Mouse (Mus musculus) testis, postnatal 10 days (tissue): ENCODE results near the gene Dkkl1.

Experiments used
- DNase-seq: peaks from one replicate; pipeline ENCODE4 v3.0.0; 2021; ENCODE audit warnings: low spot score

The Dkkl1 gene

DNA sequence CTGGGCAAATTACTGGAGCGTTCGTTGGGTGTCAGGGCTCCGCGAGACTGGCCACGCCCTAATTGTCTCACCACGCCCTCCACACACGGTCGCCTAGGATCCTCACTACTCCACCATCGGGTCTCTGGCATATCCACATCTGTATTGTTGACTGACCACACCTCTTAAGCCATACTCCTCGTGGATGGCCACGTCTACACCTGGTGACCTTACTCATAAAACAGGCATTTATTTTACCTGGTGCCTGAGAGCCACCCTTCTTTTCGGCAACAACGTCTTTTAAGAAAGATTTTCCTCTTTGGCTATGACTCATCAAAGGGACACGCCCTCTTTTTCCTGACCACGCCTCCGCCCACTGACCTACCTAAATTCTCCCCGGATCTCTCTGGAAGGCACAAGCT is at the start of gene Dkkl1:
Gene Dkkl1, minus strand, starts transcription at position 297 of the 401 bp plus-strand sequence.
- no peak for DNase-seq

DNA sequence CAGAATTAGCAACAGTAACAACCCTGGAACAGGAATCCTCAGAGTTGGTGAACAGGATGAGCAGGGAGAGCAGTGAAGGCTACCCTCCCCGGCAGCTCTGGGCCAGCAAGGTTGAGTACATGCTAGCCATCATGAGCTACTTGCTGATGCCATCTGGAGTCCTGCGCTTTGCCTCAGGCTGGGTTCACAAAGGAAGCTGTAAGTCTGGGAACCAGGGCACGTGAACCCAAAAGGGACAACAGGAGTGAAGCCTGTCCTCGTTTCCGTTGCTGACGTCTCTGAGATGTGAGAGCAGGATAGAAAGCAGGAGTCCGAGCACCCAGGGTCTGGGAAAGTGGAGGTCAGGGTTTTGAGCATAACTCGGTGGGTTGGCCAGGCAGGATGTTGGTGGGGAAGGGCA is 47.3 kb upstream of the Dkkl1 start:
- peak; percentile 33 for DNase-seq

DNA sequence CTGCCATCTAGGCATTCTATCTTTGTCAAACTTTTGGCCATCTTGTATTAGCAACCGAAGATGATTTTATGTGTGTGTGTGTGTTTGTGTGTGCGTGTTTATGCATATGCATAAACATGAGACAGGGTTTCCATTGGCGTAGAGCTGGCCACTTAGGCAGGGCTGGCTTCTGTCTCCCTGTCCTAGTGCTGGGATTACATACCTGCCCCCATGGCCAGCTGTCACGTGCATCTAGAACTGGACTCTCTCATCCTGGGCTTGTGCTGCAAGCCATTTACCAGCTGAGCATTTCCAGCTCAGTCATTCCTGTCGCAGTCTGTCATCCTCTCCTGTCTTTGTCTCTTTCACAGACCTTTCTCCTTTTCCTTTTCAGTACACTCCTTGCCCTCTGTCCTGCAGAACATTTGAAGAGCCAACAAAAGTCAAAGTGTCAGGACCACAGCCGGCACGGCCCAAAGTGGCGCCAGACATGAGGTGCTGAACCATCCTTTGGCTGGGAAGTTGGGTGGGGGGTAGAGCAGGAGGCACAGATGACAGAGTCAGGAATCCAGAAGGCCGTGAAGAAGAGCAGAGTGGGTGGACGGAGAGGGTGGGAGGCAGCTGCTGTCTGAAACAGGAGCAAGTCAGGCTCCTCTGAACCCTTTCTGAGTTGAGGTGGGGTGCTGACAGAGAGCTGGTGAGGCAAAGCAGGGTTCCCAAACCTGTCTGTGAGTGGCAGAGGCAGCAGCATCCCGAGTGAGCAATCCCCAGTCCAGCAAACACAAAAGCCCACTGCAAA is 45.3 kb upstream of the Dkkl1 start:
- peak; percentile 33 for DNase-seq

DNA sequence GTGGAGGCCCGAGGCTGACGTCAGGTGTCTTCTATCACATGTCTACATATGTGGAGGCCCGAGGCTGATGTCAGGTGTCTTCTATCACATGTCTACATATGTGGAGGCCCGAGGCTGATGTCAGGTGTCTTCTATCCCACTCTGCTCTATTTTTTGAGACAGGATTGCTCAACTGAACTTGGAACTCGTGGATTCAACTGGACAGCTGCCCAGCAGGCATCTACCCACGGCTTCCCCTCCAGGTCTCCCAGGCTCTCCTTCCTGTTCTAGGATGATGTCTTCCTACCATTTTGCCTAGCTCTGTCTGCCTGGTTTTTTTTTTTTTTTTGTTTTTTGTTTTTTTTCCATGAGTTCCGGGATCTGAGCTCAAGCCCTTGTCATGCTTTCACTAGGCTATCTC is 43.9 kb upstream of the Dkkl1 start:
- DNase-seq: peak; percentile 41

DNA sequence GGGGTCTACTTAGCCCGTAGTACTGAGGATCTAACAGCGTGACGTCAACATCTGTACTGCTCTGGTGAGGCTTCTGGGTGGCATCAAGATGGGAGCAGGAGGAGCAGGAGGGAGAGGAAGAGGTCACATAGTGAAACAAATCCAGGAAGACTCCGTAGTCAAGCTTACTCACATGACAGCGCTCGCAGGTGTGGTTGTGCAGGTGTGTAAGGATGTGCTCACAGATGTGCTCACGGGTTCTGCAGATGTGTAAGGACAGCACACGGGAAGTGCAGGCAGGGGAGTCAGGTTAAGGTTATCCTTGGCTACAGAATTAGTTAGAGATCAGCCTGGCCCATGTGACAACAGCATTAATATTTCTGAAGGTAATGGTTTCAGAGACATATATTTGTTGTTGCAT is 41.9 kb upstream of the Dkkl1 start:
- DNase-seq: peak; percentile 28

DNA sequence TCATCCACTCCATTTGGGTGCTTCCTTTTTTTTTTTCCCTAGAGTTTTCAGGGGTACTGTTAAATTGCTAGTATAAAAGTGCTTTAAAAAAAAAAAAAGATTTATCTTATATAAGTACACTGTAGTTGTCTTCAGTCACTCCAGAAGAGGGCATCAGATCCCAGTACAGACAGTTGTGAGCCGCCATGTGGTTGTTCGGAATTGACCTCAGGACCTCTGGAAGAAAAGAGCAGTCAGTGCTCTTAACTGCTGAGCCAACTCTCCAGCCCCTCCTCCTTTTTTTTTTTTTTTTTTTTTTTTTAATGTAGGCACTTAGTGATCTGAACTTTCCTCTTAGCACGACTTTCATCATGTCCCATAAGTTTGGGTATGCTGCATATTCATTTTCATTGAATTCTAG is 35.7 kb upstream of the Dkkl1 start:
- peak; percentile 21 for DNase-seq

DNA sequence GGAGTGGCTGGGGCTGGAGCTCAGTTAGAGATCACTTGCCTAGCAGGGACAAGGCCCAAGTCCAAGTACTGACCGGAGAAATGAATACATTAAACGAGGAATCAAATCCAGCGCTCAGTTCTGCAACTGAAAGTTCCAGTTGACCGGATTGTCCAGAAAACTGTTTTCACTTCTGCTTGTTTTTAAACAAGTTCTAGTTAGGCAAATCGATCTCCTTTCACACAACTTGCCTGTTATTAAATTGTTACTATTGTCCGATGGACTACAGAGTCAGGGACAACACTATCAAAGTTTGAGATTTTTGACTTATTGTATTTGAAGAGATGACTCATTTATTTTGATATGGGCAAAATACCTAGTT is 29.4 kb upstream of the Dkkl1 start:
- no peak for DNase-seq

DNA sequence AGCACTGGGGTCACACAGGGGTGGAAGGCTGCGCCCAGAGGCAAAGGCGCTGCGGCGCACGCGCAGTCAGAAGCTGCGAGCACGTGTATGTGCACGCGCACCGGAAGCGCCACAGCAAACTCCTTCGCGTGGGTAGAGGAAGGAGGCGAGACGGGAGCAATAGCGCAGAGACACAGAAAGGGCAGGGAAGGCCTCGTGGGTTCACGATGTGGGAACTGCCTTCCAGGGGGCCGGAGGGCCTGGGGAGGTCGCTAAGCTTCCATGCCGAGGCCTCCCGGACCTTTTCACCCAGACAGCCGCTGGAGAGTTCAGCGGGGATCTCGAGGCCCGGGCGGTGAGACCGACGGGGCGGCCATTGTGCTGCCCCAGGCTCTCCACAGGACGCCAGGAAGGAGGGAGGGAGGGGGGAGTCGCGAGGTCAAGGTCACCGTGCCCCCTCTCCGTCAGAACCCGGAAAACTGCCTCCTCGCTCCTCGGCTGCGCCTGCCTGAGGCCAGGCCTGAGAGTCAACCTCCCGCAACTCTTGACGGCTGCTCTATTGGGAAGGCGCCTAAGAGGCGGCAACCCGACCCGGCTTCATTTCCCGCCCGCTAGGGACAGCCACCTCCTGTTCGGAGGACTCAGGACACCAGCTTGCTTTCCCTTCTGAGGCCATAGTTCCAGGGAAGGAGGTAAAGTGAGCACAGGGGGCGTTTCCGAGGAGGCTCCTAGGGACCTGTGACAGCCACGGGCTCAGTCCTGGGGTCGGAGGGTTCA is 28.9 kb upstream of the Dkkl1 start, which contains the start of gene Slc6a16:
Gene Slc6a16, plus strand, starts transcription at position 453 of the 756 bp plus-strand sequence.
- peak; percentile 82 for DNase-seq

DNA sequence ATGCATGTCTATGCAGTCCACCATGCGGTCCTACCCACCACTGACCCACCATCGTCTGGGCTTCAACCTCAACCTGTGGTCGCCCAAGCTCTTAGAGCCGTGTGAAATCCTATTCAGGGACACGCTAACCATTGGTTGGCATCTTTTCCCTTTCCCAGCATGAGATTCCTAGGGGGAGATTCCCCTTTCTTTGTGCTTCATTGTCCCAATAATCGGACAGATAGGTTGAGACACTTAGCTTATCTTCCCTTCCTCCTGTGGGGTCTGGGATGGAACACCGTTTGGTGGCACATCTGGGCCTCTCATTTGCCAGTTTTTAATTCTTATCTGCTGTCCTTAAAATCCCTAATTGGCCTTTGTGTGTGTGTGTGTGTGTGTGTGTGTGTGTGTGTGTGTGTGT is 28.2 kb upstream of the Dkkl1 start:
- peak; percentile 32 for DNase-seq

DNA sequence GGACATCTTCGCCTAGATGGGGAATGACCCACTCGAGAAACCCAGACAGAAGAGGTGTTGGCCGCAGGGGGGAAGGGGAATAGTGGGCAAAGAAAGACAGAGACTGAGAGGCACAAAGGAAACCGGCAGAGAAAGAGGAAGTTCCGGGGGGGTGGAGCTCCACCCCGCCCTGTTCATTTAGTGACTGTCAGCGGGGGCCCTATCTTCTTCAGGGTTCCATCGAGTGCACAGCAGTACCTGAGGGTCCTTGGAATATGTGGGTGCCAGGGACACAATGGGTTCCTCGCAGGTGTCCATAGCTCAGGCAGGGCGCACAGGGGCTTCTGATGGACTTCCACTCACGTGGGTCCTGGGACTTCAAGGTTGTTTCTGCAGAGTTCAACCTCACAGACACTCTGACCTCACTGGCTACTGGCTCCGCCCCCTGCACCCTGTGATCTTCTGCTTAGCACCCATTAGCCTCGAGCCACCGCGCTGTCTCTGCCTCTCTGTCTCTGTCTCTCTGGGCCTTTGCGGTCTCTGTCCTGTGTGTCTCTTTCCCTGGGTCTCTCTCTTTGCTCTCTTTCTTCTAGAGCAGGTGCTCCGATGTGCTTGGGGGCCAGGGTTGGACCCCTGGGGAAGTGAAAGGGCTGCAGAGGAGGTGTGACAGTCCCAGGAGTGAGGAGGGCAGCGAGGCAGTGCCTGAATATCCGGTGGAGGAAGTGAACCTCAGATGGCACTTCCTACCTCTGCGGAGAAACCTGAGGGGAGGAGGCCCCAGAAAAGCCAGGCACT is 27.0 kb upstream of the Dkkl1 start, which contains the start of gene Cd37:
Gene Cd37, minus strand, starts transcription at position 393 of the 774 bp plus-strand sequence.
- DNase-seq: peak; percentile 52

DNA sequence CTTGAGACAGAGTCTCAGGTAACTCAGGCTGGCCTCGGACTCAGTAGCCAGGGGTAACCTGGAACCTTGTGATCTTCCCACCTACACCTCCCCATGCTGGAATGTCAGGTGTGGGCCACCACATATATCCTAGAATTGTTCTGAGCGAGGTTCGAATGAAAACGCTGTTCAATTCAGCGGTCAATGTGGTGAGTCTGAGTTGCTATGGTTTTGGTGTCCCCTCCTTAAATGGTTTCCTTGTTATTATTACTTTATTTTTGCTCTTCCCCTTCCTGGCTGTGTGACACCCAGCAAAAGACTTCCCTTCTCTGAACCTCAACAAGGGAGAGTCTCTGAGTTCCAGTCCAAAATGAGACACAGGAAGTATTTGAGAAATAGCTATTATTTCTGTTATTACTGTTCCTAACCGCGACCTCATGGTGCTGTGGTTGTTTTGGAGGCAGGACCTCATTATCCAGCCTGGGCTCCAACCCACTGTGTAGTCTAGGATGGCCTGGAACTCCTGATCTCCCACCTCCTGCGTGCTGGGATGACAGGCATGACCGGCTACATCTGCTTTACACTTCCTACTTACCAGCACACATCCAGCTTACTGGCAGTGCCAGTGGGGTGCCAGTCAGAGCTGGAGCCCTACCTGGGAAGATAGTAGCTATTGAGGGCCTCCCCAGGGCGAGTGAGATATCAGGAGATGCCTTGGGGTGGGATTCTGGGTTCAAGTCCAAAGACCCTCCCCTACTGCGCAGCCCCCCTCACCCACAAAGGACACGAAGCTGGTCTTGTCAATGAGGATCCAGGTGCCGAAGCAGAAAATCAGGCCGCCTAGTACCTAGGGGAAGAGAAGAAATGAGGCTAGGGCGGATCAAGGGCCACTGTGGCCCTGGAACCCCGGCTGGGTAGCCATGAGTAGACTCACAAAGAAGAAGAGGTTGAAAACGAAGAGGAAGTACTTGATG is 26.1 kb upstream of the Dkkl1 start:
- peak; percentile 35 for DNase-seq

DNA sequence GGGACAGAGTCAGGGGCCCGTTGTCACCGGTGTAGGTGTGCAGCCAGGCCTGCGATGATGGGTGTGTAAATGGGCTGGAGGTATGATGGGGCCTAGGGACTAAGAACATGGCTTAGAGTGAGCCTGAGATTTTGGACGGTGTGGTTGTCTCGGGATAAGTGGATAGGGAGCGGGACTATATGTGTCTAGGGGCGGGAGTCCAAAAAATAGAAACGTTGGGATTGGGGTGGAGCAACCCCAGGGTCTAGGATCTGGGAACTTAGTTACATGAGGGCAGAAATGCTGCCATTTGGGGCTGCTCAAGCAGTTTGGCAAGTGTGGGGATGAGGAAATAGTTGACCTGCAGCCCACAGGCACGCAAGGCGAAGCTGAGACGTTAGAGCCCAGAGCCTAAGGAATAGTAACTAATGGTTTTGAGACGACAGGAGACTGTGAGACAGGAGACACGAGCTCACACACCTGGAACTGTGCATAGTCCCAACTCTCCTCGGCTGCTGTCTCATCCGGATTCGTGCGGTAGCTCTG is 23.8 kb upstream of the Dkkl1 start:
- DNase-seq: peak; percentile 33

DNA sequence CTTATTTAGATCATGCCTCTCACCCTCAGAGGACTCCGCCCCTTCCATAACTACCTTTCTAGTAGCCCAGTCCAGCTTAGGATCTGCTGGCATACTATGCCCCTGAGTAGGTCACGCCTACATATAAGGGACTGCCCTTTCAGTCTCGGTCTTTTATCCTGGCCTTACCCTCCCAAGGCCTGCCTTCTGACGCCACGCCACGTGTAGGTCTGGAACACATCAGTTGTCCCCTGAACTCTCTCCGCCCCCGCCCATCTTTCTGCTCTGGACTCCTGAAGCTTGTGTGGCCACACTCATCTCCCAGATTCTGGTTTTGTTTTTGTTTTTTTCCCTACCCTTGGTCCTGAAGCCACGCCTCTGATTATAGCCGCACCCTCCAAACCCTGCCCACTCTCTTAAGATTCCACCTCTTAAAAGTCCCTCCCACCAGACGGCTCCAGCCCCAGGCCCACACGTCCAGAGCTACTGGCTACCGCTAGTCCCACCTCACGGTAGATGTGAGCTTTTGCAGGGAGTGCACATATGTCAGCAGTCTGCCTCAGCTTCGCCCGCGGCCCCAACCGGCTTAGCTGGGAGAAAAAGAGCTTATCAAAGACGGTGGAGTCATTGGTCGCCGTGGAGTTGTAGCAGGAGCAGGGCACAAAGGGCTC is 23.1 kb upstream of the Dkkl1 start:
- DNase-seq: peak; percentile 55

DNA sequence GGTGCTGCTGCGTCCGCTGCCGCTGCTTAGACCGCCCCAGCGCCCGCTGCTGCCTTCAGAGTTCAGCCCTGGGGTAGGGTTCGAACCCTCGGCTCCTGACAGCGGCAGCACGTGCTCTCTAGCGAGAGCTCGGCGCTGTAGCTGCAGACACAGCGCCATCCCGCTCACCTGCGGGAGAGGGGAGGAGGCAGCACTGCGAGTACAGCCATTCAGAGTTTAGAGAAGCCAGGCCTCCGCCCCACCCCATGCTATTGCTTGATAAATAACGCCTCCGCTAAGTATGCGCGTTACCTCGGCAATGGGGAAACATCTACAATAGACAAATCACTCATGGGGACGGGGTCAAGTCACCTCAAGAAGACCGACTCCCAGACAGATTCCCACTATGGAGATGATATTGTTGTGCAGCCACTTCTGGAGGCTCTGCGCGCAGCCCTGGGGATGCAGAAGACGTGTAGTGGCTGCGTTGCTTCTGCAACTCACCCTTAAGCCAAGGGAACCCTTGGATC is 22.4 kb upstream of the Dkkl1 start:
- DNase-seq: no peak

DNA sequence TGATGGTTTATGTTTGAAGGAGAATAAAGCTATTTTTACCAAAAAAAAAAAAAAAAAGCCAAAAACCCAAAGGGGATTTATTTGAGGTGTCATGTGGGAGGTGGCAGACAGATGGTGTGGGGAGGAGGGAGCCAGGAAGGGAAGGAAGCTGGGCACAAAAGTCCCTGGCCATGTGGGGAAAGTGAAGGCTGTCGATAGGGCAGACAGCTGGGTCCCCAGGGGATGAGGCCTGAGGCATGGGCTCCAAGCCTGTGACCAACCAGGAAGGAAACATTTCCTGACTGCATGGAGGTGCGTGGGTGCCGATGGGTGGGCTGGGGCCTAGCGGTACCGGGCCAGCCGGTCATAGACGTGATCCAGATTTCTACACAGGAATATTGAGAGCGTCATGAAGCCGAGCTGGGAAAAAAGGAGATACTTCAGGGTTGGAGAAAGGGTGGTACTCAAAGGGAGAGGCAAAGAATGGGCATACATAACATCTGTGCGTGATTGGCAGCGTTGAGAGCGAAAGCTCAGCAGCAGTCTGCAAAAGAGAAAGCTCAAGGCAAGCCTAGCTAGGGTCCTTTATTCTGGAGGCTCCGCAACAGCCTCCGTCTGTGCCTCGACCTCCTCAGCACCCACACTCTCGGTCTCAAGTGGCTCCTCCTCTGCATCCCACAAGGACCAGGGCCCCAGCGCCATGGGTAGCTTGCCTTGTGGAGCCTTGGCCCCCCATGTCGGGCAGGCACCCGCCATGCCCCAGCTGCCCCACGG is 21.8 kb upstream of the Dkkl1 start:
- DNase-seq: no peak

DNA sequence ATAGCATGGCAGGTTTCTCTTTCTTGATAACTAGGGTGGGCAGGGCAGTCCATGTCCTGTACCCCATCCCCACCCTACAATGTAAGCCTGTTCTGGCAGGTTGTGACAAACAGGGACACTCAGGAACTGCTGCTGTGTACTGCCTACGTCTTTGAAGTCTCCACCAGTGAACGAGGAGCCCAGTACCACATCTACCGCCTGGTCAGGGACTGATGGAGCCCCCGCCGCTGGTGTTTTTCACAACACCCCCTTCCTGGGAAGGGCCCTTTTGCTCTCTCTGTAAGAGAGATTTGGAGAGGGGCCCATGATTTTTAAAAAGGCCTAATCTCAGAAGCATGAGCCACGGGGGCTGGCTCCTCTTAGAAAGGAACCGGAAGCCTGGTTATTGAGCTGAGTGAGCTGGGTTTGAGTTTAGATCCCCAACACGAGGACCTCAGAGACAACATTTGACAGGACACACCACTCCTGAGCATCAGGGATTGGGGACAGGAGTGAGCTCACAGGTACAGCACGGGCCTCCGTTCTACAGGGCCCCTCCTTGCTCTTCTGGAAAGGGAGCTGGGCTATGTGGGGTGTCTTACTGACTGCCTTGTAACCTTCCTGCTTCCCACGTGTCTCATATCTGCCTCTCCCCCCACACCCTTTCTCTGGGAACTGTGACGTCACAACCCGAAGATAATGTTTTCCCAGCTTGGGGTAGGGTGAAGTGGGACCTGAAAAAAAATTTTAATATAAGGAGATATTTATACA is 20.9 kb upstream of the Dkkl1 start:
- no peak for DNase-seq

DNA sequence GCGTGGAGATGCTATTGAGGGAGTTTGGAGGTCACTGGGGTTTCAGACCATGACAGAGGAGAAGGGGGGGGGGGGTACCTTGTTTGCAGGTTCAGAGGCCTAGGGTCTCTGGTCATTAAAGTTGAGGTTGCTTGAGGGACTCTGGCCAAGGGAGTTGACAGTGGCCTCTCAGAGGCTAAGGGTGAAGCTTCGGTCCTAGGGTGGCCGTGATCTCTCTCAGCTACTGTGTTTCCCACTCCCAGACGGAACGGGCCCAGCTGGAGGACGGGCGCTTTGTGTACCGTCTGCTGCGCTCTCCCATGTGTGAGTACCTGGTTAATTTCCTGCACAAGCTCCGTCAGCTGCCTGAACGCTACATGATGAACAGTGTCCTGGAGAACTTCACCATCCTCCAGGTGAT is 20.0 kb upstream of the Dkkl1 start:
- no peak for DNase-seq

DNA sequence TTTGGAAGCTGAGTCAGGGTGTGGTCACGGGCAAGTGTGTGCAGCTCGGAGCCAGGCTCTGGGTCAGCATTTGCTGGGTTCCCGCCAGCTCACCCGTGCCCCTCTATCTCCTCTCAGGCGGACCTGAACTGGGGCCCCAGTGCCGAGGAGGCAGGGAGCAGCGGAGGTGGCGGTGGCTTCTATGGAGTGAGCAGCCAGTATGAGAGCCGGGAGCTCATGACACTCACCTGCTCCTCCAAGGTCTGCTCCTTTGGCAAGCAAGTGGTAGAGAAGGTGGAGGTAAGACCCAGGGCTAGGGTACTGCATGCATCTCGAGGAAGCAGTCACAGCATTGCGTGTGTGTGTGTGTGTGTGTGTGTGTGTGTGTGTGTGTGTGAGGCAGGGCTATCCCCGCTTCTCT is 19.2 kb upstream of the Dkkl1 start:
- peak; percentile 49 for DNase-seq
